Mouse (Mus musculus): Measurements from ENCODE around the gene Slfn2. TPM values are rescaled to one million over a fixed set of nuclear protein-coding genes. Genes with fewer than 3 reads are reported as not detected.
"Not testable (repeated sequence)": the region's sequence is repeated elsewhere in the genome, so short reads cannot be mapped to it uniquely, and the experiment has no call there.

The Slfn2 gene
- 4.0 and 4.4 TPM in 2 replicates for polyA plus RNA-seq (2015; fragmentation: Nextera tagmentation; extraction: Ambion mirVana)

- Histone ChIP-seq H3K36me3 (no peaks in the 10 kb centered on the region), H3K9ac (no peak within 1 kb of the TSS), H3K27ac (0 out of 2 replicates have a peak within 1 kb of the TSS, but pooled peaks have one; percentile 45), H3K4me1 (peaks cover 14% of the 10 kb centered on the region; the same call in 1 of the 2 replicates), H3K27me3 (no peaks in the 10 kb centered on the region), H3K4me2 (no peak within 1 kb of the TSS), H3K4me3 (replicated peaks) (no peak within 1 kb of the TSS; the same call in 1 of the 2 replicates), H3K9me3 (replicated peaks) (no peaks in the 10 kb centered on the region)
- ATAC-seq (replicated peaks; ENCODE audit: low FRiP score) = no peak
- WGBS = 82% methylated on average over 2 of the region's 2 CpGs
These were observed at the start of gene Slfn2 for GRCm38 (mm10) chr11:83064946-83065345. Slfn2 (plus strand) TSS chr11:83065112.

GRCm38 (mm10) chr11:83016093-83016492, 48.8 kb upstream of the Slfn2 start:
- Histone ChIP-seq H3K36me3 (no peaks in the 10 kb centered on the region), H3K4me2 (no peak overlapping the region), H3K4me1 (no peaks in the 10 kb centered on the region), H3K9ac (no peak overlapping the region), H3K27me3 (no peaks in the 10 kb centered on the region), H3K4me3 (replicated peaks) (no peak overlapping the region), H3K9me3 (replicated peaks) (no peaks in the 10 kb centered on the region), H3K27ac (no peak overlapping the region)
- ATAC-seq (replicated peaks; ENCODE audit: low FRiP score) = no peak

- H3K4me3 ChIP-seq (replicated peaks); H3K27ac ChIP-seq; ATAC-seq (replicated peaks; ENCODE audit: low FRiP score); H3K4me2 ChIP-seq; H3K9me3 ChIP-seq (replicated peaks); H3K9ac ChIP-seq; H3K27me3 ChIP-seq; H3K4me1 ChIP-seq; H3K36me3 ChIP-seq: not testable (repeated sequence)
- WGBS = 75% methylated on average over 18 of the region's 18 CpGs
These were observed 45.1 kb upstream of the Slfn2 start for GRCm38 (mm10) chr11:83019561-83020519.

- H3K9ac ChIP-seq = no peak within 1 kb of the TSS
- 74% methylated on average over 5 of the region's 5 CpGs for WGBS
- H3K36me3 ChIP-seq = no peaks in the 10 kb centered on the region
- no peak within 1 kb of the TSS for H3K27ac ChIP-seq
- no peak within 1 kb of the TSS for H3K4me2 ChIP-seq
- no peak within 1 kb of the TSS for H3K4me3 ChIP-seq (replicated peaks)
- H3K4me1 ChIP-seq = no peaks in the 10 kb centered on the region
- no peaks in the 10 kb centered on the region for H3K27me3 ChIP-seq
- ATAC-seq (replicated peaks; ENCODE audit: low FRiP score) = no peak
- no peaks in the 10 kb centered on the region for H3K9me3 ChIP-seq (replicated peaks)
These were observed 44.3 kb upstream of the Slfn2 start, which contains the start of gene Slfn8 for GRCm38 (mm10) chr11:83020621-83021020. Slfn8 (minus strand) TSS chr11:83020810.

GRCm38 (mm10) chr11:83038686-83039085, 26.2 kb upstream of the Slfn2 start:
- H3K4me3 ChIP-seq (replicated peaks); H3K9me3 ChIP-seq (replicated peaks); H3K36me3 ChIP-seq; H3K27ac ChIP-seq; ATAC-seq (replicated peaks; ENCODE audit: low FRiP score); H3K9ac ChIP-seq; H3K4me2 ChIP-seq; H3K27me3 ChIP-seq; H3K4me1 ChIP-seq: not testable (repeated sequence)
- WGBS = 82% methylated on average over 3 of the region's 3 CpGs

- no peaks in the 10 kb centered on the region for H3K27me3 ChIP-seq
- no peak overlapping the region for H3K9ac ChIP-seq
- WGBS = 25% methylated on average over 1 of the region's 1 CpGs
- H3K4me1 ChIP-seq = no peaks in the 10 kb centered on the region
- H3K36me3 ChIP-seq = no peaks in the 10 kb centered on the region
- H3K9me3 ChIP-seq (replicated peaks) = no peaks in the 10 kb centered on the region
- no peak overlapping the region for H3K27ac ChIP-seq
- peak overlapping the region; percentile 49; the same call in 1 of the 2 replicates for H3K4me2 ChIP-seq
- ATAC-seq (replicated peaks; ENCODE audit: low FRiP score) = no peak
- H3K4me3 ChIP-seq (replicated peaks) = no peak overlapping the region
These were observed 25.8 kb upstream of the Slfn2 start for GRCm38 (mm10) chr11:83039156-83039555.

- no peaks in the 10 kb centered on the region for H3K27me3 ChIP-seq
- H3K27ac ChIP-seq = no peak overlapping the region
- H3K36me3 ChIP-seq = no peaks in the 10 kb centered on the region
- H3K9ac ChIP-seq = no peak overlapping the region
- no peaks in the 10 kb centered on the region for H3K4me1 ChIP-seq
- peak overlapping the region; percentile 27 for H3K4me3 ChIP-seq (replicated peaks)
- H3K9me3 ChIP-seq (replicated peaks) = no peaks in the 10 kb centered on the region
- ATAC-seq (replicated peaks; ENCODE audit: low FRiP score) = no peak
- H3K4me2 ChIP-seq = peak overlapping the region; percentile 49
- WGBS = 13% methylated on average over 19 of the region's 19 CpGs
These were observed 25.1 kb upstream of the Slfn2 start for GRCm38 (mm10) chr11:83039796-83040195.

GRCm38 (mm10) chr11:83040325-83040724, 24.6 kb upstream of the Slfn2 start:
- no peaks in the 10 kb centered on the region for H3K27me3 ChIP-seq
- H3K27ac ChIP-seq = no peak overlapping the region
- no peaks in the 10 kb centered on the region for H3K9me3 ChIP-seq (replicated peaks)
- 14% methylated on average over 1 of the region's 1 CpGs for WGBS
- peak overlapping the region; percentile 27 for H3K4me3 ChIP-seq (replicated peaks)
- H3K36me3 ChIP-seq = no peaks in the 10 kb centered on the region
- H3K9ac ChIP-seq = no peak overlapping the region
- no peak for ATAC-seq (replicated peaks; ENCODE audit: low FRiP score)
- H3K4me2 ChIP-seq = peak overlapping the region; percentile 49
- H3K4me1 ChIP-seq = no peaks in the 10 kb centered on the region

GRCm38 (mm10) chr11:83041000-83041399, 23.9 kb upstream of the Slfn2 start:
- Histone ChIP-seq H3K9me3 (replicated peaks) (no peaks in the 10 kb centered on the region), H3K9ac (no peak overlapping the region), H3K4me2 (no peak overlapping the region), H3K4me1 (no peaks in the 10 kb centered on the region), H3K27ac (no peak overlapping the region), H3K27me3 (no peaks in the 10 kb centered on the region), H3K4me3 (replicated peaks) (no peak overlapping the region), H3K36me3 (no peaks in the 10 kb centered on the region)
- no peak for ATAC-seq (replicated peaks; ENCODE audit: low FRiP score)

GRCm38 (mm10) chr11:83043891-83044290, 21.0 kb upstream of the Slfn2 start:
- H3K9me3 ChIP-seq (replicated peaks) = no peaks in the 10 kb centered on the region
- ATAC-seq (replicated peaks; ENCODE audit: low FRiP score) = no peak
- no peak overlapping the region for H3K9ac ChIP-seq
- H3K36me3 ChIP-seq = no peaks in the 10 kb centered on the region
- no peak overlapping the region for H3K4me3 ChIP-seq (replicated peaks)
- H3K27me3 ChIP-seq = no peaks in the 10 kb centered on the region
- H3K4me1 ChIP-seq = no peaks in the 10 kb centered on the region
- no peak overlapping the region for H3K27ac ChIP-seq
- whole genome bisulfite sequencing = 86% methylated on average over 4 of the region's 4 CpGs
- H3K4me2 ChIP-seq = no peak overlapping the region

- Histone ChIP-seq H3K9ac (no peak overlapping the region), H3K27ac (no peak overlapping the region), H3K4me3 (replicated peaks) (no peak overlapping the region), H3K27me3 (no peaks in the 10 kb centered on the region), H3K4me2 (no peak overlapping the region), H3K4me1 (no peaks in the 10 kb centered on the region), H3K9me3 (replicated peaks) (no peaks in the 10 kb centered on the region), H3K36me3 (no peaks in the 10 kb centered on the region)
- WGBS = 78% methylated on average over 3 of the region's 3 CpGs
- no peak for ATAC-seq (replicated peaks; ENCODE audit: low FRiP score)
These were observed 19.3 kb upstream of the Slfn2 start for GRCm38 (mm10) chr11:83045642-83046041.

GRCm38 (mm10) chr11:83057863-83058262, 7.0 kb upstream of the Slfn2 start:
- WGBS = 4% methylated on average over 5 of the region's 5 CpGs
- H3K9ac ChIP-seq = no peak overlapping the region
- H3K27me3 ChIP-seq = no peaks in the 10 kb centered on the region
- no peaks in the 10 kb centered on the region for H3K9me3 ChIP-seq (replicated peaks)
- H3K4me2 ChIP-seq = no peak overlapping the region
- H3K4me3 ChIP-seq (replicated peaks) = no peak overlapping the region
- no peak overlapping the region for H3K27ac ChIP-seq
- no peaks in the 10 kb centered on the region for H3K4me1 ChIP-seq
- no peak for ATAC-seq (replicated peaks; ENCODE audit: low FRiP score)
- H3K36me3 ChIP-seq = no peaks in the 10 kb centered on the region

All from kidney, embryonic 15.5 days (tissue).